Mouse (Mus musculus) limb, embryonic 14.5 days (tissue): ENCODE measurements around the gene Ly6g6c. TPM values are rescaled to one million over a fixed set of nuclear protein-coding genes. Genes with fewer than 3 reads are reported as not detected.

Experiments
- ATAC-seq: fragments of 200-750 bp; cut with Nextera tagmentation; 2 replicates; pipeline ENCODE4 v1.8.0; 2017; ENCODE audit warnings: low read depth, moderate number of reproducible peaks, moderate TSS enrichment; ENCODE audit not compliant: low FRiP score
- DNase-seq: peaks from one replicate; pipeline ENCODE4 v3.0.0-alpha.2; 2015; ENCODE audit warnings: low spot score
- H3K27ac ChIP-seq: fragments of 300-500 bp; sonication (generic); replicated peaks from 2 replicates; pipeline ENCODE4 v1.5.1; 2014; ENCODE audit warnings: low read depth, mild to moderate bottlenecking, low read length, moderate library complexity, mixed read lengths
- H3K27me3 ChIP-seq: fragments of 300-500 bp; sonication (generic); 2 replicates; pipeline ENCODE4 v1.6.1; 2014; ENCODE audit warnings: low read length, mixed read lengths; ENCODE audit not compliant: control insufficient read depth, insufficient read depth
- H3K36me3 ChIP-seq: fragments of 300-500 bp; sonication (generic); 2 replicates; pipeline ENCODE4 v1.6.1; 2014; ENCODE audit warnings: mild to moderate bottlenecking, low read length, moderate library complexity, mixed read lengths; ENCODE audit not compliant: control insufficient read depth, insufficient read depth
- H3K4me1 ChIP-seq: fragments of 300-500 bp; sonication (generic); 2 replicates; pipeline ENCODE4 v1.6.1; 2014; ENCODE audit warnings: antibody characterized with exemption, low read length, mixed read lengths; ENCODE audit not compliant: control insufficient read depth, insufficient read depth
- H3K4me2 ChIP-seq: fragments of 300-500 bp; sonication (generic); replicated peaks from 2 replicates; pipeline ENCODE4 v1.6.1; 2014; ENCODE audit warnings: low read depth, mild to moderate bottlenecking, low read length, moderate library complexity; ENCODE audit not compliant: severe bottlenecking
- H3K4me3 ChIP-seq: fragments of 300-500 bp; sonication (generic); replicated peaks from 2 replicates; pipeline ENCODE4 v1.5.1; 2014; ENCODE audit warnings: low read length
- H3K9ac ChIP-seq: fragments of 300-500 bp; sonication (generic); 2 replicates; pipeline ENCODE4 v1.6.1; 2014; ENCODE audit warnings: mild to moderate bottlenecking, low read depth, low read length, moderate library complexity; ENCODE audit not compliant: severe bottlenecking
- H3K9me3 ChIP-seq: fragments of 300-500 bp; sonication (generic); 2 replicates; pipeline ENCODE4 v1.6.1; 2016; ENCODE audit warnings: low read length; ENCODE audit not compliant: control insufficient read depth
- POLR2A ChIP-seq: fragments of 200-500 bp; IDR thresholded peaks from 2 replicates; pipeline ENCODE4 v1.8.0; 2012; ENCODE audit warnings: inconsistent platforms, mild to moderate bottlenecking, moderate library complexity, borderline replicate concordance; ENCODE audit not compliant: insufficient read depth, insufficient read length; ENCODE audit errors: extremely low read depth
- WGBS: fragments of 180-500 bp; shearing (Covaris S2); extraction: QIAGEN DNeasy Blood & Tissue Kit; methylation state at CpG from one replicate; pipeline ENCODE4 v1.1.7; 2014; 5-methylcytosine and 5-hydroxymethylcytosine counted together
- polyA plus RNA-seq, 2 experiments: library from polyadenylated mRNA; depleted of rRNA in 1 of 2; stranded (reverse) in 1 of 2; unstranded in 1 of 2; fragments of >200 nt; fragmentation: Nextera tagmentation in 1 of 2; extraction: Ambion mirVana in 1 of 2; gene quantifications; 2 replicates each; pipeline versions ENCODE4 v1.2.1 to v1.2.3; 2012 to 2014

Gene Ly6g6c
- polyA plus RNA-seq, 2 experiments = 5.5 to 22.3 TPM

GRCm38 (mm10) chr17:35058911-35059892 is 6.0 kb upstream of the Ly6g6c start, which contains the start of gene Ddah2:
TSS of gene Ddah2 (plus strand) at chr17:35059035.
- TF ChIP-seq POLR2A = peak; percentile 44; the same call in 1 of the 2 replicates
- Histone ChIP-seq H3K4me3 (peak within 1 kb of the TSS; percentile 61), H3K36me3 (peaks cover 69% of the 10 kb centered on the region), H3K4me1 (peaks cover 12% of the 10 kb centered on the region), H3K9ac (peak within 1 kb of the TSS; percentile 80), H3K4me2 (peak within 1 kb of the TSS; percentile 89), H3K9me3 (no peaks in the 10 kb centered on the region), H3K27ac (peak within 1 kb of the TSS; percentile 88), H3K27me3 (no peaks in the 10 kb centered on the region)
- ATAC-seq = peak; percentile 92
- peak; percentile 99 for DNase-seq
- under 1% methylated on average over 56 of the region's 57 CpGs for WGBS

DNA sequence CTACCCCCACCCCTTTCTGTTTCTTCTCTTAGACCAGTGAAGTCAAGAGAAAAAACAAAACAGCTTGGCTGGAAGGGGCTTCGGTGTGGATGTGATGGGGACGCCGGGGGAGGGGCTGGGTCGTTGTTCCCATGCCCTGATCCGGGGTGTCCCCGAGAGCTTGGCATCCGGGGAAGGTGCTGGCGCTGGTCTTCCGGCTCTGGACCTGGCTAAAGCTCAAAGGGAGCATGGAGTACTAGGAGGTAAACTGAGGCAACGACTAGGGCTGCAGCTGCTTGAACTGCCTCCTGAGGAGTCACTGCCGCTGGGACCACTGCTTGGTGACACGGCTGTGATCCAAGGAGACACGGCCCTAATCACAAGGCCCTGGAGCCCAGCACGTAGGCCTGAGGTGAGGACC is 5.1 kb upstream of the Ly6g6c start:
- Histone ChIP-seq H3K36me3 (peaks cover 61% of the 10 kb centered on the region), H3K27ac (no peak overlapping the region; the same call in 1 of the 2 replicates), H3K27me3 (peaks cover 3% of the 10 kb centered on the region), H3K4me1 (peaks cover 21% of the 10 kb centered on the region), H3K9ac (peak overlapping the region; percentile 80), H3K9me3 (no peaks in the 10 kb centered on the region), H3K4me2 (peak overlapping the region; percentile 89), H3K4me3 (peak overlapping the region; percentile 61)
- WGBS = 33% methylated on average over 14 of the region's 14 CpGs
- DNase-seq (no peak), ATAC-seq (no peak)
- no peak for TF ChIP-seq POLR2A

GRCm38 (mm10) chr17:35060737-35061297 is 4.4 kb upstream of the Ly6g6c start:
- 55% methylated on average over 22 of the region's 22 CpGs for WGBS
- Histone ChIP-seq H3K9me3 (no peaks in the 10 kb centered on the region), H3K27ac (no peak overlapping the region), H3K36me3 (peaks cover 54% of the 10 kb centered on the region), H3K4me3 (peak overlapping the region; percentile 61), H3K27me3 (peaks cover 9% of the 10 kb centered on the region), H3K9ac (no peak overlapping the region; the same call in 1 of the 2 replicates), H3K4me1 (peaks cover 27% of the 10 kb centered on the region), H3K4me2 (peak overlapping the region; percentile 89)
- TF ChIP-seq POLR2A = no peak
- ATAC-seq (no peak), DNase-seq (no peak)

DNA sequence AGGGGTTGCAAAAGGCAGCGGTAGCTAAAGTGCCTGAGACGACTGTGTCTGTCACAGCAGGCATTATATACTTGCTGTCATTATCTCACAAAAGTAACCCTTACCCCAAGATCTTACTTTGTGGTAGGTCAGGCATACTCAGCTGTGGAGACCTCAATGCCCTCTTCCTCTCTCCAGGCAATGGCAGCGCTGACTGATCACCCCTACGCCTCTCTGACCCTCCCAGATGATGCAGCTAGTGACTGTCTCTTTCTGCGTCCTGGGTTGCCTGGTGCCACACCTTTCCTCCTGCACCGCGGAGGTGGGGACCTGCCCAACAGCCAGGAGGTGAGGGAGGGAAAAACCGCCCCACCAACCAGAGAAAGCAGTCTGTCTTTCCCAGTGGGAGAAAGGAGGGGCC is 3.9 kb upstream of the Ly6g6c start:
- 80% methylated on average over 8 of the region's 8 CpGs for WGBS
- Histone ChIP-seq H3K4me1 (peaks cover 27% of the 10 kb centered on the region), H3K4me2 (no peak overlapping the region), H3K36me3 (peaks cover 49% of the 10 kb centered on the region), H3K4me3 (no peak overlapping the region), H3K27ac (no peak overlapping the region), H3K27me3 (peaks cover 14% of the 10 kb centered on the region), H3K9ac (no peak overlapping the region), H3K9me3 (no peaks in the 10 kb centered on the region)
- no peak for DNase-seq
- no peak for ATAC-seq
- no peak for TF ChIP-seq POLR2A

GRCm38 (mm10) chr17:35063466-35063865 is 1.7 kb upstream of the Ly6g6c start:
- Histone ChIP-seq H3K4me1 (peaks cover 27% of the 10 kb centered on the region), H3K36me3 (peaks cover 32% of the 10 kb centered on the region), H3K9me3 (no peaks in the 10 kb centered on the region), H3K27me3 (peaks cover 23% of the 10 kb centered on the region), H3K9ac (no peak overlapping the region), H3K4me3 (no peak overlapping the region), H3K4me2 (no peak overlapping the region), H3K27ac (no peak overlapping the region)
- no peak for ATAC-seq
- TF ChIP-seq POLR2A = no peak
- WGBS = 91% methylated on average over 3 of the region's 3 CpGs
- DNase-seq = no peak
